Mouse (Mus musculus): Measurements from ENCODE around the gene Opcml. TPM values are rescaled to one million over a fixed set of nuclear protein-coding genes. Genes with fewer than 3 reads are reported as not detected.

Opcml gene
- total RNA-seq, 2 experiments from 2014 or later: 1.6 to 1.7 TPM

GRCm38 (mm10) chr9:28423407-28423806 is 632.8 kb downstream of the Opcml start:
- DNase-seq (ENCODE audit: low spot score): no peak

- no peak for DNase-seq (ENCODE audit: low spot score)
Measured at GRCm38 (mm10) chr9:28432159-28432558, 641.6 kb downstream of the Opcml start.

GRCm38 (mm10) chr9:28438752-28439151 is 648.2 kb downstream of the Opcml start:
- DNase-seq (ENCODE audit: low spot score): no peak

- DNase-seq (ENCODE audit: low spot score): no peak
Measured at GRCm38 (mm10) chr9:28439433-28440191, 649.0 kb downstream of the Opcml start.

GRCm38 (mm10) chr9:28440192-28440795 is 649.7 kb downstream of the Opcml start:
- DNase-seq (ENCODE audit: low spot score): no peak

GRCm38 (mm10) chr9:28444485-28444884 is 653.9 kb downstream of the Opcml start:
- no peak for DNase-seq (ENCODE audit: low spot score)

GRCm38 (mm10) chr9:28444972-28445371 is 654.4 kb downstream of the Opcml start:
- DNase-seq (ENCODE audit: low spot score): no peak

- no peak for DNase-seq (ENCODE audit: low spot score)
Measured at GRCm38 (mm10) chr9:28445863-28446262, 655.3 kb downstream of the Opcml start.

- DNase-seq (ENCODE audit: low spot score): no peak
Measured at GRCm38 (mm10) chr9:28446278-28447064, 655.9 kb downstream of the Opcml start.

GRCm38 (mm10) chr9:28452509-28452908 is 661.9 kb downstream of the Opcml start:
- DNase-seq (ENCODE audit: low spot score): no peak

- DNase-seq (ENCODE audit: low spot score): no peak
Measured at GRCm38 (mm10) chr9:28453062-28453461, 662.5 kb downstream of the Opcml start.

GRCm38 (mm10) chr9:28457982-28458770 is 667.6 kb downstream of the Opcml start:
- DNase-seq (ENCODE audit: low spot score): no peak

GRCm38 (mm10) chr9:28463622-28464021 is 673.0 kb downstream of the Opcml start:
- no peak for DNase-seq (ENCODE audit: low spot score)

GRCm38 (mm10) chr9:28469419-28469818 is 678.8 kb downstream of the Opcml start:
- no peak for DNase-seq (ENCODE audit: low spot score)

- no peak for DNase-seq (ENCODE audit: low spot score)
Measured at GRCm38 (mm10) chr9:28471501-28471900, 680.9 kb downstream of the Opcml start.

GRCm38 (mm10) chr9:28474586-28474985 is 684.0 kb downstream of the Opcml start:
- DNase-seq (ENCODE audit: low spot score): no peak

- no peak for DNase-seq (ENCODE audit: low spot score)
Measured at GRCm38 (mm10) chr9:28481261-28481660, 690.7 kb downstream of the Opcml start.

GRCm38 (mm10) chr9:28488499-28488898 is 697.9 kb downstream of the Opcml start:
- DNase-seq (ENCODE audit: low spot score): no peak

- no peak for DNase-seq (ENCODE audit: low spot score)
Measured at GRCm38 (mm10) chr9:28489828-28490227, 699.3 kb downstream of the Opcml start.

- DNase-seq (ENCODE audit: low spot score): no peak
Measured at GRCm38 (mm10) chr9:28490410-28490809, 699.8 kb downstream of the Opcml start.

Data from gastrocnemius, adult 18-20 months (tissue).